Mouse (Mus musculus): ENCODE measurements around the gene Guk1. TPM values are rescaled to one million over a fixed set of nuclear protein-coding genes. Genes with fewer than 3 reads are reported as not detected.

The Guk1 gene
- polyA plus RNA-seq (2015; fragmentation: Illumina TruSeq; extraction: RNeasy Lipid Tissue Mini Kit (QIAGEN cat#74804); ENCODE audit: insufficient read depth, low replicate concordance): 24.6 TPM

DNA sequence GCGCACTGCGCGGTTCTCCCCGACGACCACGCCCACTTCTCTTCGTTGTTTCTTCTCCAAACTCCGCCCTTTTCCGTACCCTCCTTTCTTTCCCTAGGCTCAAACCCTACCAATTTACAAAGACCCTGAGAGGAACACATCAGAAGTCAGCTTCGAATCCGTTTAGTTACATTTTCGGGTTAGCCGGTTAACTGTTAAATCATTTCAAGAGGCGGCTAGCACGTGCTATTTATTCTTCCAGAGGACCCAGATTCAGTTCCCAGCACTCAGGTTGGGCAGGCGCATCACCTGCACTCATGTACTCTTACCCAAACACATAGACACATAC is at the start of gene Guk1:
TSS of gene Guk1 (minus strand) at position 154 of the 328 bp plus-strand sequence.

DNA sequence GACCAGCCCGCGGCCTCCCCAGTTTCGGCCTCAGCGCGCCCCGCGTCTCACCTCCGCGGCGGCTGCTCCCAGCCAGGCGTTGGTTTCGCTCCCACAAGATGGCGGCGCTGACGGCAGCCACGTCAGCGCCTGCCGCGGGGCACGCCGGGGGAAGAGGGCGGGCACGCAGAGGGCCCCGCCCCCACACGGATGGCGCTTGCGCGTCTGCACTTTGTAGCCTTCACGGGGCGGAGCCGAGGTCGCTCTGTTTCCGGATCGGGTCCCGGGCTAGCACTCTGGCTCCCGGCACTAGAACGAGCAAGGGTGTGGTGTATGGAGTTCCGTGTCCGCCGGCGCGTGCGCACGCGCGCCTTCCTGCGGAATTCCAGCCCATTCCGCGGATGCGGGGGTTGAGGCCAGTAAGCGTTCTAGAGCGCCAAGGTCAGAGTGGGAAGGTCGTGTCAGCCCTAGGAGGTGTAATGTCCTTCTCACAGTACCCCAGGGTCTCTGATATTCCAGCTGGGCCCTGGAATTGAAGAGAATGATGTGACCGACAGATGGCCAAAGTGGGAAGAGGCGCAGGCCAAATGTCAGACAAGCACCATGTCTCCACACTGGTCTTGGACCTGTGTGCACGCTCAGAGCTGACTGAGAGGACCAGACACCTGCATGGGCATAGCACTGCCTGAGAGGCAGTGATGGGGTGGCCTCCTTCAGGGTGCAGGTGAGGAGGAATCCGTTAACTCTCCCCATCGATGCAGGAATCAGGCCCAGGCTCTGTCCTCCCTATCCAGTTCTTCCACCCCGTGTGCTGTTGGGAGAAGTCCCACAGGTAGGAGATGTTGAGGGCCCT is 36.3 kb upstream of the Guk1 start, which contains the start of gene Arf1:
TSS of gene Arf1 (minus strand) at position 149 of the 832 bp plus-strand sequence.

GRCm38 (mm10) chr11:59208153-59208831 is 16.3 kb upstream of the Guk1 start, which contains the start of gene 2310033P09Rik:
Gene 2310033P09Rik (plus strand): TSS chr11:59208321.

DNA sequence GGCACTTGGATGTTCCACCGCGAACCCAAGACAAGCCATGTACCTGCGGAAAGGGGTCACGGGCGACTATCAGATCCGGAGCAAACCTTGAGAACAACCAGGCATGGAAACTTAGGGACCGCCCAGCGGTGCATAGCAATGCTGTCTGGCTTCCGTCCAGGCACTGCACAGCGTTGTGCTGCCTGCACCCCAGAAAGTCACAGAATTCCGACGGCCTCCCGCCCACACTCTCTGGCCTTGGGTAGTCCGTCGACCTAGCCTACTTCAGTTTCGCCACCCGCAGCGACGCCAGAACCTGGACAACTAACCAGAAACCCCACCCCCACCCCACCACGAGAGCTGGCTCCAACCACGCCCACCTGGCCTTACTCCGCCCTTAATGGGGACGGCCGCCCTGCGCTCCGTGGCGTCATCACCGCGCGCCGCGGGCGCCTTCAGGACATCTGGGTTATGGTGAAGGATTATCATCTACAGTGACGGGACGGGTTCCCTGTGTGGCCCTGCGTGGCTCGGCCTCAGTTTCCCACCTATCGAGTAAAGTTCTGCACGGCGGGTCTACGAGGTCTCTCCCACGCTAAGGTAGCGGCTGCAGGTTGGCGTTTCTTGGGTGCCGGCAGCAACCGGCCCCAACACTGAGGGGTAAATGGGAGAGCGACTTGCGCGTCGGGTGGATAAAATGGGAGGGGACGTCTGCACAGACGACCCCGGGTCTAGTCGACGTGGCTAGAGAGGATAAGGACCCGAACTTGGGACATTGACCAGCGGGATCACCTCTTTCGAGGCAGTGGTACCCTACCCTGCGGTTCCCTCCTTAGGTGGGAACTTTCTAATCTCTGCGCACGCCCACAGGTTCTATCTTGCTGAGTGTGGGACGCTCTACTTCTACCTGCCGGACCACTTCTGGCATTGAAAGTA is 10.3 kb upstream of the Guk1 start, which contains the start of gene Mrpl55:
TSS of gene Mrpl55 (plus strand) at position 406 of the 915 bp plus-strand sequence.

DNA sequence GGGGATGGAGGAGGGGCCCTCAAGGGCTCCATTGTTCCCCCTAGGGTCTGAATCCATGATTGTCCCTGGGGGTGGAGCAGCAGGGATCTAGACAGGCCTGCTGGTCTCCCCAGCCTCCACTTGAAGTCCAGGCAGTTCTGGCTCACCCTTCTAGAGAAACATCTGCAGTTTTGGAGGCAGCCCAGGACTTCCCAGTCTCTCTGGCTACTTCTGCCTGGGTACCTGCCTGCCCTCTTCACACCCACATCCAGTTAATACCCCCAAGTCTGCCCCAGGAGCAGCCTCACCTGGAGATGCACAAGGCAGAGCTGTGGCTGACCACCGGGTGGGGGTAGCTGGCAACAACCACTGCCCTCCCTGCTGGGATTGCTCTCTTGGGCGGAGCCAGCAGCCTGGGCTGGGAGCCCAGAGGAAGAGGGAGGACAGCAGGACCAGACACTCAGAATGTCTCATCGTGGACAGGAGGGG is 9.1 kb downstream of the Guk1 start, which contains the start of gene Gjc2:
TSS of gene Gjc2 (minus strand) at position 350 of the 468 bp plus-strand sequence.

DNA sequence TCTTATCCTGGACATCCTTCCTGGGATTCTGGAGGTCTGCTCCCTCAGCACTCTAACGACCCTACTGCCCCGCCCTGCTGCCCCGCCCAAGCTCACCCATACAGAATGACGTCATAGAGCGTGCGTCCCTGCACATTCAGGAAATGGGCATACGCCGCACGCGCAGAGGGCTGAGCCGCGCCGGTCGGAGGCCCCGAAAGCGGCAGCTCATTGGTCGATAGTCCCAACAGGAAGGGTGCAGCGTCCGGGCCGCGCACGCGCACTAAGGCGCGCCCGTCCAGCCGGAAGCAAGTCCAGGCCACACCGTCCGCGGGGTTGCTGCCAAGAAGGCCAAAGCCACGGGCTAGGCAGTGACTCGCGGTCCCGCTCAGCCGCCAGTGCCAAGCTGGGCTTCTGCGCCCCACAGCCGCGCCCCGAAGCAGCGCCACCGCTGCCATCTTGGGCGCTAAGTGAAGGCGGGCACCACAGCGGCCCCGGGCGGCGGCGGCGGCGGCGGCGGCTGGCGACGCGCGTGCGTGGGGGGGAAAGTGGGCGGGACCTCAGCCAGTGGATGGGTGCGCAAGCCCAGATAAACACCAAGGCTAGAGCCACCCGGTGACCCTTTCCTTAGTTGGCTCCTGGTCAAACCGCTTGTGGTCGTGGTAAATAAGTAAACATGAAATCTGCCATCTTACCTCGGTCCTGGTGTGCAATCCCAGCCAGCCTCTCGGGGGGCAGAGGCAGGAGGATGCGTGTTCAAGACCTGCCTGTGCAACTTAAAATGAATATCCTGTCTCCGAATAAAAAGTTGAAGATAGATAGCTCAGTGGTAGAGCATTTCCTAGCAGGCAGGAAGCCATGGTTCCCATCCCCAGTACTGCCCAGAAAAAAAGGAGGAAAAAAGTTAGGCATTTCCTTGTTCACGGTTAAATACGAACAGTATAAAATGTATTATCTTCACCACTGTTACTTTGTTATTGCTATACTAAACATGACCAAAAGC is 28.5 kb downstream of the Guk1 start, which contains the start of gene Iba57:
TSS of gene Iba57 (minus strand) at position 485 of the 982 bp plus-strand sequence.

DNA sequence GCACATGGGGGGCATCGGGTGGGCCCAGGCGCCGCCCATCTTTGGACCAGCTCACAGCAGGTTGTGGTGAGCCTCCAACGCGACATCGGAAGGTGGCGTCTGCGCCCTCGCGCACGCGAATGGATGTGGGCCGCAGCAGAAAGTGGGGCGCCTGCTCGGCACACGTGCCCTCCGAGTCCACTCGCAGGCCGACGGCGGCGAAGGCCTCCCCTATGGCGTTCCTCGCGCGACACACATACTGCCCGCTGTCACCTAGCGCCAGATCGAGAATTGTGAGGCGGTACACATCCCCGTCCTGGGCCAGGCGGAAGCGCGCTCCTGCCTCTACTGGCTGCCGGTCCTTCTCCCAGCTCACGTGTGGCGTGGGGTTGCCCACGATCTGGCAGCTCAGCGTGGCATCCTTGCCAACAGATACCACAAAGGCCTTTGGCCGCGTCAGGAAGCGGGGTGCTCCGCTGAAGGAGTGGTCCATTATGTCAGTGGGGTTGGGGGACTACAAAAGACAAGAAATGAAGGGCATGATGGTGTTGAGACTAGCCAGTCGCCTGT is 56.0 kb downstream of the Guk1 start, which contains the start of gene Obscn:
TSS of gene Obscn (minus strand) at position 499 of the 549 bp plus-strand sequence.

Other genes starting within 250 kb of the Guk1 start
- 1.5 TPM for gene Hist3h2ba, start 243.3 kb downstream of the Guk1 start, polyA plus RNA-seq (2015; fragmentation: Illumina TruSeq; extraction: RNeasy Lipid Tissue Mini Kit (QIAGEN cat#74804); ENCODE audit: insufficient read depth, low replicate concordance)
- 11.2 TPM for gene Hist3h2a, start 237.5 kb downstream of the Guk1 start, polyA plus RNA-seq (2015; fragmentation: Illumina TruSeq; extraction: RNeasy Lipid Tissue Mini Kit (QIAGEN cat#74804); ENCODE audit: insufficient read depth, low replicate concordance)
- gene Trim17, start 237.5 kb downstream of the Guk1 start, polyA plus RNA-seq (2015; fragmentation: Illumina TruSeq; extraction: RNeasy Lipid Tissue Mini Kit (QIAGEN cat#74804); ENCODE audit: insufficient read depth, low replicate concordance): 0.17 TPM
- 35.2 TPM for gene Trim11, start 214.1 kb downstream of the Guk1 start, polyA plus RNA-seq (2015; fragmentation: Illumina TruSeq; extraction: RNeasy Lipid Tissue Mini Kit (QIAGEN cat#74804); ENCODE audit: insufficient read depth, low replicate concordance)
- gene Obscn, start 55.8 kb downstream of the Guk1 start, polyA plus RNA-seq (2015; fragmentation: Illumina TruSeq; extraction: RNeasy Lipid Tissue Mini Kit (QIAGEN cat#74804); ENCODE audit: insufficient read depth, low replicate concordance): 0.64 TPM
- 4.6 TPM for gene Iba57, start 28.5 kb downstream of the Guk1 start, polyA plus RNA-seq (2015; fragmentation: Illumina TruSeq; extraction: RNeasy Lipid Tissue Mini Kit (QIAGEN cat#74804); ENCODE audit: insufficient read depth, low replicate concordance)
- 0.69 TPM for gene Gjc2, start 9.0 kb downstream of the Guk1 start, polyA plus RNA-seq (2015; fragmentation: Illumina TruSeq; extraction: RNeasy Lipid Tissue Mini Kit (QIAGEN cat#74804); ENCODE audit: insufficient read depth, low replicate concordance)
- 8.7 TPM for gene Mrpl55, start 10.3 kb upstream of the Guk1 start, polyA plus RNA-seq (2015; fragmentation: Illumina TruSeq; extraction: RNeasy Lipid Tissue Mini Kit (QIAGEN cat#74804); ENCODE audit: insufficient read depth, low replicate concordance)
- gene 2310033P09Rik, start 16.1 kb upstream of the Guk1 start, polyA plus RNA-seq (2015; fragmentation: Illumina TruSeq; extraction: RNeasy Lipid Tissue Mini Kit (QIAGEN cat#74804); ENCODE audit: insufficient read depth, low replicate concordance): 15.9 TPM
- gene Arf1, start 36.1 kb upstream of the Guk1 start, polyA plus RNA-seq (2015; fragmentation: Illumina TruSeq; extraction: RNeasy Lipid Tissue Mini Kit (QIAGEN cat#74804); ENCODE audit: insufficient read depth, low replicate concordance): 241 TPM
- gene Wnt3a, start 98.5 kb upstream of the Guk1 start, polyA plus RNA-seq (2015; fragmentation: Illumina TruSeq; extraction: RNeasy Lipid Tissue Mini Kit (QIAGEN cat#74804); ENCODE audit: insufficient read depth, low replicate concordance): not detected
- gene Wnt9a, start 114.7 kb upstream of the Guk1 start, polyA plus RNA-seq (2015; fragmentation: Illumina TruSeq; extraction: RNeasy Lipid Tissue Mini Kit (QIAGEN cat#74804); ENCODE audit: insufficient read depth, low replicate concordance): 0.19 TPM
- gene Prss38, start 183.4 kb upstream of the Guk1 start, polyA plus RNA-seq (2015; fragmentation: Illumina TruSeq; extraction: RNeasy Lipid Tissue Mini Kit (QIAGEN cat#74804); ENCODE audit: insufficient read depth, low replicate concordance): not detected